Mouse (Mus musculus) mouse embryonic stem cell (cell line): ENCODE measurements around the gene Zfp26.

ENCODE experiments used
- in situ Hi-C, 2 experiments: fragments of 300-500 bp; cut with MboI; formaldehyde crosslinking; loops; 1 replicate in 1 of 2; 3 replicates in 1 of 2; pipeline ENCODE4 v1.14.3; 2019 to 2020; ENCODE audit warnings: low sequenced_read_pairs in 2 of 2, low pct_unique_long_range_greater_than_20kb in 1 of 2, mixed read lengths in 1 of 2; ENCODE audit not compliant: unreplicated experiment in 1 of 2

Gene Zfp26

DNA sequence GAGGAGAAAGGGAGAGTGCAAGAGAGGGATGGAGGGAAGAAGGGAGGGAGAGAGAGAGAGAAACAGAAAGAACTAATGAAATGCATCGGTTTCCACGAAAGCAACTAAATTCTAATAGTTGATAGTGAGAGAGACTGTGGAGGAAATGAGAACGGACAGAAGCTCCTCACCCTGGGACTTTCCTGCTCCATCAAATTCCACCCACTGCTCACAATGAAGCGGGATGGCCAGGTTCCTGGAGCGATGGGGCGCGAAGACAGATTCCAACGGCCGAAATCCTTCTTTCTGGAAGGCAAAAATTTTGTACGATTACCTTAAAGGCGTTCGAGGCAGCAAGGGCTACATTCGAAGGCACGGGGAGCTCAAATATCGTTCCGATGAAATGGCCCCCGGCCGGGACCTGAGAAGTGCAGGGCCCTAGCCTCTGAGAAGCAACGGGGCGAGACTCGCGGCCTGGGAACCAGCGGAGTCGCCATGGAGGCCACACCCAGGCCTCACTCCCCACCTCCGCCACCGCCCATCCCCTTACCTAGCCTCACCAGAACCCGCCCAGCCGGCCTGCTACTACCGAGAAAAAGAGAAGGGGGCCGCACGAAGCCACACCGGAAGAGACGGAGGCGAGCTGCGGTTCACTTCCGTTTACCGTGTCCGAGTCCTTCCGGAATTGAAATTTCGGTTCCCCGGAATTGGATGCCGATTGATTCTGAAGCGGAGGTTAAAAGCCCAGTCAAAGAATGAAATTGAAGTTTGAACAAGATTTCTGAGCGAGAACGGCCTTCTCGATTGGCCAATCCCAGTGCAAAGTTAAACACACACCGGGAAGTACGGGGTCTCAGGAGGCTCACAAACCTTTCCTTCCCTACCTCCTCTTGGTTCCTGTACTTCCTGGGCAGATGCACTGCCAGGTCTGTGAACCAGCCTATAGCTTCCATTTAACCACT lies at the start of gene Zfp26:
Gene Zfp26, minus strand, starts transcription at position 786 of the 941 bp plus-strand sequence.
- in situ Hi-C loops, result loop anchor here in 1 of 2 experiments (10.0 kb wide), 1 partner anchor 155 kb away; no protein-coding TSS in a partner anchor

DNA sequence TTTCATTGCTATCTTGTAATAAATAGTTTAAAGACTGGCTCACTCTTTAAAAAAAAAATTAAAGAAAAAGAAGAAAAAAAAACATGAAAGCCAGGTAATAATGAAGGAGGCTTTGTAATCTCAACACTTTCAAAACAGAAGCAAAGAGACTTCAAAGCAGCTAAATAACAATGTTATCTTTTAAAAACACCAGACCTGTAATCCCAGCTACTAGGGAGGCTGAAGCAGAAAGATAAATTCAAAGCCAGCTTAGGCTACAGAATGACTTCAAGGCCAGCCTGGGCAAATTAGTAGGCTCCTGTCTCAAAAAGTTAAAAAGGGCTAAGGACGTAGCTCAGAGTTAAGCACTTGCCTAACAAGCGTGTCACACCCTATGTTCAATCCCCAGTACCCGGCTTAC lies 49.7 kb upstream of the Zfp26 start:
- in situ Hi-C loops, result no loop called here

DNA sequence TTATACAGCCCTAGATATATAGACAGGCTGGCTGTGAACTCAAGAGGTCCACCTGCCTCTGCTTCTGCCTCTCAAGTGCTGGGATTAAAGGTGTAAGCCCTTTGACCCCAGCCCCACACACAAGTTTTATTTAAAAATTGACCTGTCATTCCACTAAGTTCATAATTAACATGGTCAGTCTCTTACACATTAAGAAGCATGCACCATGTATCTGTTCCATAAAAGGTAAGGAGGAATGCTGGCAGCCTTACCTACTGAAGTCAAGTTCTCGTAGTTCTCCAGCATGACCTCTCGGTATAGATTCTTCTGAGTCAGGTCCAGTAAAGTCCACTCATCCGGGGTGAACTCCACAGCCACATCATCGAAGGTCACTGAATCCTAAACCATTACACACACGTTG lies 44.8 kb upstream of the Zfp26 start:
- in situ Hi-C loops, result no loop called here

DNA sequence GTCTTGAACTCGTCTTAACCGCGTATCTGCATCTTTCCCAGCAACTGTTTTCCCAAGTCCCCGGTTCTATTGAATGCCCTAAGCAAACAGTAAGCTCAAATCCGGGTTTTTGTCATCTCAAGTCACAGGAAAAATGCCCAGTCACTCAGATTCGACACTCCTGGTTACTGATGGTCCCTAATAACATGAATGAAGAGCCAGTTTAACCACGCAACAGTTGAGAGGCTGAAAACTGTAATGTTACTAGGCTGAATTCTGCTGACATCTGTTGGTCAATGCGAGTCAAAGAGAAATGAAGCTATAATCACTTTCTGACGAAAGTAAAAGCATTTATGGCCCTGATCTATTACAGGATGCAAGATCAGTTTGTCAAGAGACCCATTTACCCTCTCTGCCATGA lies 33.3 kb upstream of the Zfp26 start:
- in situ Hi-C loops, result no loop called here

DNA sequence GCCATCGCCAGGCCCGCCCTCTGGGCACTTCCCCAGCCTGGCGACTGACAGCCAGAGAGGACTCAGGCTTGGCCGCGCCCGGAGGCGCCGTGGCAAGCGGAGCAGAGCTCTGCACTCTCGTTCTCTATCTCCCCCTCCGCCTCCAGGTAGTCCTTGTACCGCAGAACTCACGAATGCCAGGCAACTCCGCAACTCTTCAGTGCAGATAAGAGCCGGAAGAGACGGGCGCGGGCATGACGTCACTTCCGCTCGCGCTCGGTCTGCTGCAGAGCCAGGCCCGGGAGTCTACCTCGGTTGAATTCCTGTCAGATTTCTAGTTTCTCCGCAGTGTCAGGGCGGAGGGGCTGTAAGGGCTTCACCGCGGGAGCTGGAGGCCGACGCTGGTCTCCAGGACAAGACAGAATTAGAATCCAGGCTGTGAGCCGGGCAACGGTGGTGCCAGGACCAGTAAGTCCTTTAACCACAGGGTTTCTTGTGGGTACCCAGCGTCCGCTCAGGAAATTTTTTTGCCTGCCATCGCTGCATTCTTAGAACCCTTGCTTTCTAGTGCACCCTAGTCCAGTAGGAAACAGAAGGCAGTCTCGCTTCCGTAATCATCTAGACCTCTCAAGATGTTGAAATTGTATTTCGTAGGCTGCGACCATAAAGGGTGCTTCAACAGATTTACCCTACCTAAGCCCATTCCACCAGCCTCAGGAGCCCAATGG lies 32.7 kb upstream of the Zfp26 start, which contains the start of gene Zfp426:
Gene Zfp426, minus strand, starts transcription at position 220 of the 707 bp plus-strand sequence.
- in situ Hi-C loops, result no loop called here

DNA sequence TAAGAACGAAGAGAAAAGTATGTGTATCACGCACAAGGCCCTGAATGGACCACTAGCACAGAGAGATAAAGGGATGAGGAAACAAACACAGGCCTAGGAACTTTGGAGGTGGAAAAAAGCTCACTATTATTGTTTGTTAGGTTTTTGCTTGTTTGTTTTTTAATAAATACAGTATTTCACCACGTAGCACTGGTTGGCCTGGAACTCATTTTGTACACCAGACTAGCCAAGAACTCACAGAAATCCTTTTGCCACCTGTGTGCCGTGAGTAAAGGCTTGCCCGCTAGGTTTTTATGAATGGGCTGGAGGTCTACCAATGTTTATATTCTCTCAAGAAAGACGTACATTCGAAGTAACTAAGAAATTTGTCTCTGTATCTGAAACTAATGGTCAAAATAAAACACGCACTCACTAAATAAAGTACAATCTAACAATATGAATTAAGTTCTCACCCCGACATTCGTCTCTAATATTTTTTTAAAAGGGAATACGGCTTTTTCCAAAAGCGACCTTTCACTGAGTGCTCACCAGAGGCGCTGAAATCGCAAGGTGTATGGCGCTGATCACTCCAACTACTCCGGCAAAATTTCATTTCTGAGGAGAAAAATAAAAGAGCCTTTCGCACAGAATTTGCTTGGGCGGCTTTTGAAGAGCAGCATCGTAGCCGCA lies 32.0 kb upstream of the Zfp26 start:
- in situ Hi-C loops, result no loop called here

DNA sequence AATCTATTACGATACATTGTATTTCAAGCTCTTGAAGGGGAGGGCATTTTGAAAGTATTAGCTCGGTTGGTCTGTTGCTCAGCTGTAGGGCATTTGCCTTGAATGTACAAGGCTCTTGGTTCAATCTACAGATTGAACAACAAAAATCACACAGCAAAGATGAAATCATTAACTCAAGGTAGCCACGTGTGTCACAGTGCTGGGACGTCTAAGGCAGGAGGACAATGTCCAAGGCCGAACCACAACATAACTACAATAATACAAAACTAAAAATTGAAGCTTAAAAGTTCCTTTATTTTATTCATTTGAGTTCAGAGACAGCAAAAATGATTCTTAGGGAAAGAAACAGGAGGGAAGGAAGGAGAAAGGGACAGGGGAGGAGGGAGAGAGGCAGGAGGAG lies 29.6 kb upstream of the Zfp26 start:
- in situ Hi-C loops, result no loop called here

DNA sequence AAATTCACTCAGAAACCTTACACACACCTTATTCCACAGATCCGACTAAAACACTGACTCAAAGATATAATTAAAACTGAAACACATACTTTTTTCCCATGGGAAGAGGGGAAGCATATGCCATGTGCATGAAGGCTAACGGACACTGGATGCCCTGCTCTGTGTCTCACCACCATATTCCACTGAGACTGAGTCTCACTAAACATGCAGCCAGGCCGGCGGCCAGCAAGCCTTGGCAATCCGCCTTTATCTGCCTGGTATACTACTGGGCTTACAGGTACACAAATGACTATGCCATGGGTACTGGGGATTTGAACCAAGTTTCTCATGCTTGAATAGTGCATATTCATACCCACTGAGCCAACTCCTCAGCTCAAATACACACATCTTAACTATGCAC lies 19.4 kb upstream of the Zfp26 start:
- in situ Hi-C loops, result no loop called here

DNA sequence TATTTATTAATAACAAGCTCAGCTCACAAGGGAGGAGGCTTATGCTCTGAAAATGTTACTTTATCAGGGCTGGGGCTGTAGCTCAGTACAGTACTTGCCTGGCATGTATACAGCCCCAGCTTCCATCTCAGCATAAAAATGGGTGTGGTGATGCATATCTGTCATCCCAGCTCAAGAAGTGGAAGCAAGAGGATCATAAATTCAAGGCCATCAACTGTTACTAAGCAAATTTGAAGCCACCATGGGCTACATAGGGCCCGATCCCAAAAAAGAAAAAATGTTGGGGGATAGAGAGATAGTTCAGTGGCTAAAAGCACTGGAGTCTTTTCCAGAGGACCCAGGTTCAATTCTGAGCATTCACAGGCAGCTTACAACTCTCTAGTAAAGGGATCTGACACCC lies 16.7 kb upstream of the Zfp26 start:
- in situ Hi-C loops, result no loop called here

DNA sequence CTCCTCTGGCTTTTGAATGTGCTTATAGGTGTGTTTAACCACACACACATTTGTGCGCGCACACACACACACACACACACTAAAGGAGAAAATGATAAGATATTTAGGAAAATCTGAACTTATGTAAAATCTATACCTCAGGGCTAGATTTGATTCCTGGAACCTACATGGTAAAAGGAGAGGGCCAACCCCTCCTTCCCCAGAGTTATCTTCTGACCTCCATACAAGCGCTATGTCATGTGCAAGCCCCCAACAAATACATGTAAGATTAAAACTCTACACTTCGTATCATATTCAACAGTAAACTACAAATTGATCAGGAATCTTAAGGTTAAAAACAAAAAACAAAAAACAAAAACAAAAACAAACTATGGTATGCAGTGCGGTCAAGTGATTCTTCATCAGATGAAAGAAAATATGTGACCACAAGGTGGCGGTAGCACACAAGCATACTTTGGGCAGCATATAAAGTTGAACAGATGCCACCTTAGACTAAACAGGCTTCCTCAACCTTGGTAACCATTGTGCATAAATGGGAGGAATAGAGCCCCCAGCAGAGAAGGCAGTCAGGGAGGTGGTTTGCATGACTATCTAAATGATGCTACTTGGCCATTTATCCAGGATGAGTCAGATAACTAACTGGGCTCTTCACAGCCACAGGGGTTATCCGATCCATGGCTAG lies 6.9 kb upstream of the Zfp26 start:
- in situ Hi-C loops, result loop anchor here in 1 of 2 experiments (10.0 kb wide), 1 partner anchor 148 kb away; no protein-coding TSS in a partner anchor

DNA sequence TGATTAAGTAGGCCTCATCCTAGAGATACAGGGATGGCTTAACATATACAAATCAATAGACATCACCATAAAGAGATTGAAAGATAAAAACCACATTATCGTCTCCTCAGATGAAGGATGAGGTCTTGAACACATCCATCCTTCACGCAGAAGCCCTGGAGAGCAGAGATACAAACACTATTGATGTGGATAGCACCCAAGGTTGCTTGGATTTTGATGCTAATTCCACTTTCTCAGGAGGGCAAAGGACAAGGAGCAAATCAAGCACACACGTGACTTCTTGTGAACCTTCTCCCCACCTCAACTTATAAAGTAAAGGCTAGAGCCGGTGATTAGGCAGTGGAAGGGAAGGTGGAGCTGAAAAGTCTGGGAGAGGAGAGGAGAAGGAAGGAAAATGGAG lies 6.3 kb downstream of the Zfp26 start:
- in situ Hi-C loops, result no loop called here

DNA sequence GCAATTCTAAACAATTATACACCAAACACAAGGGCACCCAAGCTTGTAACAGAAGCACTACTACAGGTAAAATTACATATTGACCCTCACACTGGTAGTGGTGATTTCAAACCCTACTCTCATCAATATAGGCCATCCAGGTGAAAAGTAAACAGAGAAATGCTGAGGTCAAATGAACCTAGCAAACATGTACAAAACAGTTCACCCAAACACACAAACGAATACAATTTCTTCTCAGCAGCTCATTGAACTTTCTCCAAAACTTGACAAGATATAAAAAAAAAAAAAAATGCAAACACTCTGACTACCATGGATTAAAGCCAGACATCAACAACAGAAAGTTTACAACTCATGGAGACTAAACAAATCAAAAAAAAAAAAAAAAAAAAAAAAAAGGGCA lies 8.5 kb downstream of the Zfp26 start:
- in situ Hi-C loops, result no loop called here

DNA sequence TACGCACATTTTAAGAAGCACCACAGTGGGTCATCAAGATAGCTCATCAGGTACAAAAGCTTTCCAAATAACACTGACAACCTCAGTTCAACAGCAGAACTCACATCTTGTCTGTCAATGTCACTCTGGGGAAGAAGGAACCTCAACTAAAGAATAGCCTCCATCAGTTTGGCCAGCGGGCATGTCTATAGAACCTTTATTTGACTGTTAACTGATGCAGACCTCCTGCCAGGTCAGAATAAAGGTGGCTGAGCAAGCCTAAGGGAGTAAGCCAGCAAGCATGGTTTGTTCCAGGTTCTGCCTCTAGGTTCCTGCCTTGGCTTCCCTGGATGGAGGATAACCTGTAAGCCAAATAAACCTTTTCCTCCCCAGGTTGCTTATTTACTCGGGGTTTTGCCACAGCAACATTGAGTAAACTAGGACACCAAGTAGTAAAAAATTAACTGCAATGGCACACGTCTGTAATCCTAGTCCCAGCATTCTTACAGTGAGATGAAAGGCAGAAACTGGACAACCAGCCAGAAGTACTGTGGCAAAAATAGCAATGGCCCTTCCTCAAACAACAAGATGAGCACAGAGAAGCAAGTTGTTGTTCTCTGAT lies 16.7 kb downstream of the Zfp26 start:
- in situ Hi-C loops, result no loop called here

DNA sequence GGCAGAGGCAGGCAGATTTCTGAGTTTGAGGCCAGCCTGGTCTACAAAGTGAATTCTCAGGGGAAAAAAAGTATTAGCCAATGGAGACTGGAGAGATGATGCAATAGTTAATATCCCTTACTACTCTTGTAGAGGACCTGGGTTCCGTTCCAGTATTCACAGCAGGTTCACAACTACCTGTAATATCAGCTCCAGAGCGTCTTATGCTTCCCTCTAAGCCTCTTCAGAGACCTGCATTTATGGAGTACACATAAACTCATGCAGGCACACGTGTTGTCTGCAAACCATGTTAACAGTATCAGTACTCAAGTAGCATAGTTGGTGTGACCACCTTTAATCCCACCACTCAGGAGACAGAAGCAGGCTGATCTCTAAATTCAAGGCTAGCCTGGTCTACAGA lies 30.0 kb downstream of the Zfp26 start:
- in situ Hi-C loops, result no loop called here

DNA sequence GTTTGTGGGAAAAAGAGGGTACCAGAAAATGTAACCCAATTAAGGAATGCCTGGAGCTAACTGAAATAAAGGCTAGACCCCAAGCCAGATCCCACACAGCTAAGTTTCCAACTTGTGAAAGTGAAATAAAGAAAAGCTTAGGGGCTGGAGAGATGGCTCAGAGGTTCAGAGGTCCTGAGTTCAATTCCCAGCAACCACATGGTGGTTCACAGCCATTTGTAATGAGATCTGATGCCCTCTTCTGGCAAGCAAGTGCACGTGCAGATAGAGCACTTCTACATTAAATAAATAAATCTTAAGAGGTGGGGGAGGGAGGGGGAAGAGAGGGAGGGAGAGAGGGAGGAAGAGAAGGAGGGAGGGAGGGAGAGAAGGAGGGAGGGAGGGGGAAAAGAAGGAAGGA lies 48.5 kb downstream of the Zfp26 start:
- in situ Hi-C loops, result no loop called here

DNA sequence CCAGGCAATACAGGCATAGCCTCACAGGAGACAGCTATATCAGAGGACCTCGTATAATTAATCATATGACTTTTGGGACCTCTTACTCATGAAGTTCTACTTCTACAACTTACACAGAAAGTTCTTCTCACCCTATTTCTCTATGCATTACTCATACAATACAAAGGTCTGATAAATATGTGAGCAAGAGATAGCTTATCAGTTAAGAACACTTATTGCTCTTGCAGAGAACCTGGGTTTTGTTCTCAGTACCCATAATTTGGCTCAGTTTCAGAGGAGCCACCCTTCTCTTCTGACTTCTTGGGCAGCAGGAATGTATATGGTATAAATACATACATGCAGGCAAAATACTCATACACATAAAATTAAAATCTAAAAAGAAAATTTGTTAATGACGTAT lies 50.6 kb downstream of the Zfp26 start:
- in situ Hi-C loops, result no loop called here

DNA sequence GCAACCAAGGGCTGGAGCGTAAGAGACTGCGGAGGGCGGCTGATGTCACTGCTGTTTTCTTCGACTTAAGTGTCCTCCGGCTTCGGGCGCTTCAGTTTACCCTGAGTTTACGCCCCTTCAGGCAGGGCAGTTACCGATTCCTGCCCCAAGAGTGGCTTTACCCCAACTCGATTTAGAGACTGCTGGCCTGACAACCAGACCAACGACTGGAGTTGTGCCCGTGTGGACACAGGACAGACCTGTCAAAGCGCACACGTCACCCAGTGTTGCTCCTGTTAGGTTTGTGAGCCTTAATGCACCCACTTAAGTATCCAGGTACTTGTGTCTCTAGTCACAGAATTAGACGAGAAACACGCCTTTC lies 74.6 kb downstream of the Zfp26 start:
- in situ Hi-C loops, result no loop called here
